Mouse (Mus musculus): ENCODE data around the gene Pawr. TPM values are rescaled to one million over a fixed set of nuclear protein-coding genes. Genes with fewer than 3 reads are reported as not detected.

The Pawr gene
- polyA plus RNA-seq, 1 experiment, result not detected

DNA sequence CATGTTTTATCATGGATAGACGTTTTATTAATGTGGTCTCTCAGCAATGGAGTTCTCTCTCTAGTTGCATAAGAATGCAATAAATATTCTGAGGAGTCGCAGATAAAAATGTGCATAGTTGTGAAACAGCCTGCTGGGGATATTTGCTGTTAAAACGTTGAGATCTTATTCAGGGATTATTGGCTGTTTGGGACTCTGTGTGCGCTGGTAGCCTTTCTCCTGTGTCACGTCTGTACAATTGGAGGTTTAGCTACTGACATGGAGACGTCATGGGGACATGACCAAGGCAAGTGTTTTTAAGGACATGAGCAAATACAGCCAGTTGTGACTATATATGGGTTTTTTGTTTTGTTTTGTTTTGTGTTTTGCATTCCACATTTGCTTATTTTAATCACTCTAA, 28.9 kb downstream of the Pawr start:
- Histone ChIP-seq H3K27ac (ENCODE audit: insufficient read depth, low read depth, low read length) (no peak overlapping the region), H3K4me3 (ENCODE audit: insufficient read depth, low read depth, low read length) (no peak overlapping the region), H3K4me1 (ENCODE audit: control insufficient read depth, insufficient read depth, low read length) (0 out of 2 replicates have a peak, but pooled peaks cover 3% of the 10 kb centered on the region)
- WGBS, result 72% methylated on average over 6 of the region's 6 CpGs
- TF ChIP-seq CTCF (IDR thresholded peaks at IDR 0.05; ENCODE audit: insufficient read depth, low read depth, low read length) (no peak), POLR2A (IDR thresholded peaks at IDR 0.05; ENCODE audit: insufficient read depth, low read depth, low read length) (no peak)

DNA sequence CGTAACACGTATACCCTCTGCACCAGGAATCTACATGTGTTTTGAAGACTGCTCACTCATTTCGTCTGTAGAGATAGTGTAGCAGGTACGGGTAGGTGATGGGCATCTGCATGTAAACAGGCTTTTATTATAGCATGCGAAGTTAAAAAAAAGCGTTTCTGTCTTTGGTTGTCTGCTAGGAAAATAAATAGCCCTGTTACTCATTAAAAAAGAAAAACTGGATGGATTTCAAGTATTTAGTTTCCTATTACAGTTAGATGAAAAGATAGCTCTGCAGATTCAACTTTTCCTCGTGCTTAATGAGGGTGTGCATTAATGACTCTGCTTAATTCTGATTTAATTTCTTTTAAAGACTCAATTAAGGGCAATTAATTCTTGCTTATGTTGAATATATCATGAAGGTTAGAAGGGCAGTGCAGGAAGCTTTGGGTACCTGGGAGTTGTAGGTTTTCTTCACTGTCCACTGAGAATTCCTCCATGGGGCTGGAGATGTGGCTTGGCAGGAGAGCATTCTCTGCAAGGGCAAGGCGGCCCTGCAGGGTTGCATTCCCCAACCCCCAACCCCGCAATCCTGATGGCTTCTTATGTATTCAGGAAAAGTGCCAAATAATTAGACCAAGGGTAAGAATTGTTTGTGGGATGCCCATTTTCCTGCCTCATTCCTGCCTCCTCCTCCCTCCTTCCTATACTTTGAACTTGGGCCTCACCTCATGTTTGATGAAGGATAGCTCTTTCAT, 29.7 kb downstream of the Pawr start:
- Histone ChIP-seq H3K4me3 (ENCODE audit: insufficient read depth, low read depth, low read length) (no peak overlapping the region), H3K4me1 (ENCODE audit: control insufficient read depth, insufficient read depth, low read length) (0 out of 2 replicates have a peak, but pooled peaks cover 3% of the 10 kb centered on the region), H3K27ac (ENCODE audit: insufficient read depth, low read depth, low read length) (no peak overlapping the region)
- WGBS, result 64% methylated on average over 9 of the region's 9 CpGs
- TF ChIP-seq CTCF (IDR thresholded peaks at IDR 0.05; ENCODE audit: insufficient read depth, low read depth, low read length) (no peak), POLR2A (IDR thresholded peaks at IDR 0.05; ENCODE audit: insufficient read depth, low read depth, low read length) (no peak)

DNA sequence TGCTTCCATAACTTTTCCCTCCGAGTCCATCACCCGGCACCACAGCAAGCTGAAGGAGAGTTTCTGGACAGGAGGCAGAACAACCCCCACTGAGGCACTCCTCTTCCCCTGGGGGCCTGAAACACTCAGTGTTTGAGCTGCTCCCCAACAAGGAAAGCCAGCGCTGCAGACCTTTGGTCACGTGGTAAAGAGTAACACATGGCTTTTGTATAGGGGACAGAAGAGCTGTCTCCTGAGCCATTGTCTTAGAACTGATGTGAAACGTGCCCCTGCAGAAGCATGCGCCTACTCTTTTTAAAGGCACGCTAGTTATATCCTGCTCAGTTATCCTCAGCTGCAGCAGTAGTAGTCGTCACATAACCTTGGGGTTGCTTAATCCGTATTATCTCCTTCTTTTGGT, 32.0 kb downstream of the Pawr start:
- WGBS, result 61% methylated on average over 9 of the region's 9 CpGs
- H3K27ac ChIP-seq (ENCODE audit: insufficient read depth, low read depth, low read length), result no peak overlapping the region
- no peak overlapping the region for H3K4me3 ChIP-seq (ENCODE audit: insufficient read depth, low read depth, low read length)
- TF ChIP-seq CTCF (IDR thresholded peaks at IDR 0.05; ENCODE audit: insufficient read depth, low read depth, low read length) (no peak), POLR2A (IDR thresholded peaks at IDR 0.05; ENCODE audit: insufficient read depth, low read depth, low read length) (no peak)
- H3K4me1 ChIP-seq (ENCODE audit: control insufficient read depth, insufficient read depth, low read length), result 0 out of 2 replicates have a peak, but pooled peaks cover 3% of the 10 kb centered on the region

DNA sequence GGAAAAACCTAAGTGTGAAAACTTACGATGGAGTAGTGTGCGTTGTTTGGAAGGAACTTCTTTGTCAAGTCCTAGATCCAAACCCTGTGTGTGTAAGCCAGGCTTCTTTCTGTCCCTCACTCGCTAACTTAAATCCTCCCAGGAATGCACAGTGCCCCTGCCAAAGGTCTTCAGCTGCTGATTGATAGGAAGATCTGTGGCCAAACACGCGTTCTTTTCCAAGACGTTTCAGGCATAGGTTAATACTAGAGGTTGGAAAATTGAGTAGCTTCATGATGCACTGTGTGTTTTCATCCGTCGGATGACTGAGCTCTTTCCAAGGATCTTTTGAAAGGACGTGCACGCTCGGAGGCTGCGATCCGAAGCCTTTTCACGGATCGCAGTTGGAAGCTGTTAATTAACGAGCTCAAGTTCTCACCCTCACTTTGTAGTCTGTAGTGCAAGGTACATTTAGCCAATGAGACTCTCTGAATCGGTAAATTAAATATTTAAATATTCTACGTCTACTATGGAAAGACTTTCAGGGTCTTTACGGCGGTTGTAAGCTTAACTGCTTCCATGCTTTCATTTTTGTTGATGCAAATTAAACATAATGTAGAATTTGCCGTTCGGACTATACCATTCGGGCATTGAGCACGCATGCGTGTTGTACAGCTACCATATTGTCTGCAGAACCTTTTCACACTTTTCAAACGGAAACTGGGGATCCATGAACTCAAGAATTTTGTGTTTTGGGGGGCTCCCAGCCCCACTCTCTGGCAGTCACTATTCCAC, 33.2 kb downstream of the Pawr start:
- TF ChIP-seq POLR2A (IDR thresholded peaks at IDR 0.05; ENCODE audit: insufficient read depth, low read depth, low read length) (no peak), CTCF (IDR thresholded peaks at IDR 0.05; ENCODE audit: insufficient read depth, low read depth, low read length) (no peak)
- Histone ChIP-seq H3K4me3 (ENCODE audit: insufficient read depth, low read depth, low read length) (no peak overlapping the region), H3K27ac (ENCODE audit: insufficient read depth, low read depth, low read length) (no peak overlapping the region), H3K4me1 (ENCODE audit: control insufficient read depth, insufficient read depth, low read length) (0 out of 2 replicates have a peak, but pooled peaks cover 3% of the 10 kb centered on the region)
- WGBS, result 22% methylated on average over 26 of the region's 26 CpGs

DNA sequence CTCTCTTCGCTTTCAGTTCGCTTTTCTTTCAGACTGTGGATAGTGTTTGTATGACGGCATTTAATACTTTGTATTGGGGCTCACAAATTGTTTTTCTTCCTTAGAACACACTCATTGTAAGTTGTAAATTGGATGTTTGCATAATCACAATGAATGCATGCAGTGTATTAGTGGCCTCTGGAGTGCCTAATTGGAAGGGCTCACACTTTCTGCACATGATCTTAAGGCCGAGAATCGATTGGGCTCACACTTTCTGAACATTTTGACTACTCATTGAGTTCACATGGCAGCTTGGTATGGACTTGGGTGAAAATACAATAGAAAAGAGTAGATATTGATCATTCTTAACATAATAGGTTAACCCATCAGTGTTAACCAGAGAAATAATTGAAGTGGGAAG, 34.3 kb downstream of the Pawr start:
- no peak overlapping the region for H3K27ac ChIP-seq (ENCODE audit: insufficient read depth, low read depth, low read length)
- H3K4me3 ChIP-seq (ENCODE audit: insufficient read depth, low read depth, low read length), result no peak overlapping the region
- TF ChIP-seq CTCF (IDR thresholded peaks at IDR 0.05; ENCODE audit: insufficient read depth, low read depth, low read length) (no peak), POLR2A (IDR thresholded peaks at IDR 0.05; ENCODE audit: insufficient read depth, low read depth, low read length) (no peak)
- H3K4me1 ChIP-seq (ENCODE audit: control insufficient read depth, insufficient read depth, low read length), result 0 out of 2 replicates have a peak, but pooled peaks cover 3% of the 10 kb centered on the region
- 79% methylated on average over 5 of the region's 5 CpGs for WGBS

DNA sequence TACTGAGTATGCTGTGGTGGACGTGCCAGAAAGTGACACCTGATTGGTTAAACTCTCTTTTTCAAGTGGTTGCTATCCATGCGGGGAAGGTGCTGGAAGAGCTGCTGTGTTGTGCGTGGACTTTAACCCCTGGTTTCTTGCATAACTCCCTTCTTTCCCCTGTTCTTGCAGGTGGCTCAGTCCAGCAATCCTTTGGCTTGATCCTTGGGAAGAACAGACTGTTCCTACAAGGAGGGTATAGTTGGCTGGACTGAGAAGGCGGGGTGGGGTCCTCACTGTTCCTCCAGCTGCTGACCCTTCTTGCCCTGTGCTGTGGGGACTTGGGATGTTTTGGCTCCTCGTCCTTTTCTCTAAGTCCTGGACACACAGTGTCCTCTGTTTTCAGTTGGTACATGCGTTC, 36.4 kb downstream of the Pawr start:
- TF ChIP-seq POLR2A (IDR thresholded peaks at IDR 0.05; ENCODE audit: insufficient read depth, low read depth, low read length), result no peak
- TF ChIP-seq CTCF (IDR thresholded peaks at IDR 0.05; ENCODE audit: insufficient read depth, low read depth, low read length), result no peak
- 92% methylated on average over 6 of the region's 6 CpGs for WGBS
- Histone ChIP-seq H3K27ac (ENCODE audit: insufficient read depth, low read depth, low read length) (no peak overlapping the region), H3K4me1 (ENCODE audit: control insufficient read depth, insufficient read depth, low read length) (0 out of 2 replicates have a peak, but pooled peaks cover 5% of the 10 kb centered on the region), H3K4me3 (ENCODE audit: insufficient read depth, low read depth, low read length) (no peak overlapping the region)

DNA sequence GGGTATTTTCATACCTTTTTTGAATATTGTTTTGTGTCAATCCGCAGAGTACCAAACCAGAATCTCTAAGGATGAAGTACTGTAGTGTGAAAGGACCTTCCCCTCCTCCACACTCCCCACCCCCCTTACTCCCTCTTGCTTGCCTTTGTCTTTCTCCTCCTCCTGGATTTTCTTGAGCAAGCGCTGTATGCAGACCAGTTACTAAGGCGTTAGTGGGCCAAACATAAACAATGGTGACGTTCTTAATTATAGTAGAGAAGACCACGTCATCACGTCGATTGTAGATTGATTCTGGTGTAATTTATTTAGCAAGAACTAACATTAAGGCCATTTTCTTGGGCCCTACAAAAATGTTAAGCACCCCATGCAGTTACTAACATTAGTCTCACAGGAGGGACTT, 40.3 kb downstream of the Pawr start:
- Histone ChIP-seq H3K27ac (ENCODE audit: insufficient read depth, low read depth, low read length) (no peak overlapping the region), H3K4me1 (ENCODE audit: control insufficient read depth, insufficient read depth, low read length) (peaks cover 4% of the 10 kb centered on the region; the same call in 1 of the 2 replicates), H3K4me3 (ENCODE audit: insufficient read depth, low read depth, low read length) (no peak overlapping the region)
- 37% methylated on average over 7 of the region's 7 CpGs for WGBS
- TF ChIP-seq POLR2A (IDR thresholded peaks at IDR 0.05; ENCODE audit: insufficient read depth, low read depth, low read length) (no peak), CTCF (IDR thresholded peaks at IDR 0.05; ENCODE audit: insufficient read depth, low read depth, low read length) (no peak)

DNA sequence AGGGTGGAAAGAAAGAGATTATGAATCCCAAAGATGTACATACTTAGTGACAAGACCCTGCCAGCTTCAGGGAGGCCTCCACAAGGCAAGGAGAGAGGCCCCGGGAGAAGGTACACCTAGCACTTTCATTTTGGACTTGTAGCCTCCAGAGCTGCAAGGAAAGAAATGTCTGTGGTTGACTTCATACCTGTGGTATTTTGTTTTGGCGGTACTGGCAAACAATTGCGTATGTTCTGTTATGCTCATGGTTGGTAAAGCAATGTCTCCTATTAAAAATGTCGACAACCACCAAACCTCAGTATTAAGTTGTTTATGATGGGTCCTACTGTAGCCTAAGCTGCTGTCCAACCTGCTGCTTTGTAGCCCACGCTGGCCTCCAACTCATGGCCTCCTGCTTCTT, 40.9 kb downstream of the Pawr start:
- no peak for TF ChIP-seq CTCF (IDR thresholded peaks at IDR 0.05; ENCODE audit: insufficient read depth, low read depth, low read length)
- TF ChIP-seq POLR2A (IDR thresholded peaks at IDR 0.05; ENCODE audit: insufficient read depth, low read depth, low read length), result no peak
- WGBS, result 96% methylated on average over 5 of the region's 5 CpGs
- H3K27ac ChIP-seq (ENCODE audit: insufficient read depth, low read depth, low read length), result no peak overlapping the region
- peaks cover 4% of the 10 kb centered on the region; the same call in 1 of the 2 replicates for H3K4me1 ChIP-seq (ENCODE audit: control insufficient read depth, insufficient read depth, low read length)
- no peak overlapping the region for H3K4me3 ChIP-seq (ENCODE audit: insufficient read depth, low read depth, low read length)

DNA sequence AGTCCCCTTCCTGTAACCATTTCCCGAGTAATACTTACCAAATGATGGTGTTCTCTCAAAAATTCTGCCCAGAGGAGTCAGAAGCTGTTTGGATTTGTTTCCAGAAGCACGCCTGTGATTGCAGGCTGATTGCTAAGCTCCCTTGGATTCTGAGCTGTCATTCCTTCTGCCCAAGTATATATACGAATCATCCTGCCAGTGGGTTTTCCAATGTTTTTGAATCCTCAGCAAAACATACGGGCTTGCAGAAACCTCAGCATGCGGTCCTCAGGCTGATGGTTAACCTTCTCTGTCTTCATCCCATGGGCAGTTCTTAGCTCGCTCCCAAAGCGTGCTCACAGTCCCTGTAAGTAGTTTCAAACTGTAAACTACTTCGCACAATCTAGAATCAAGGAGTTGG, 43.9 kb downstream of the Pawr start:
- no peak overlapping the region for H3K27ac ChIP-seq (ENCODE audit: insufficient read depth, low read depth, low read length)
- peaks cover 4% of the 10 kb centered on the region; the same call in 1 of the 2 replicates for H3K4me1 ChIP-seq (ENCODE audit: control insufficient read depth, insufficient read depth, low read length)
- TF ChIP-seq POLR2A (IDR thresholded peaks at IDR 0.05; ENCODE audit: insufficient read depth, low read depth, low read length), result no peak
- WGBS, result 95% methylated on average over 8 of the region's 8 CpGs
- H3K4me3 ChIP-seq (ENCODE audit: insufficient read depth, low read depth, low read length), result no peak overlapping the region
